Mouse (Mus musculus) megakaryocyte progenitor cell, adult 5-6 weeks (primary cell): ENCODE measurements around the gene Desi2. TPM values are rescaled to one million over a fixed set of nuclear protein-coding genes. Genes with fewer than 3 reads are reported as not detected.
"Not testable (repeated sequence)": the region's sequence is repeated elsewhere in the genome, so short reads cannot be mapped to it uniquely, and the experiment has no call there.

Source experiments
- ATAC-seq: replicated peaks from 2 replicates; pipeline ENCODE4 v1.8.0; 2016; ENCODE audit warnings: mild to moderate bottlenecking, moderate TSS enrichment, inconsistent platforms; ENCODE audit not compliant: poor library complexity
- total RNA-seq, 2 experiments: library from RNA; stranded (forward) in 1 of 2; stranded (reverse) in 1 of 2; fragments of 157-497, 149-512 nt in 1 of 2; fragments of 200-1000 nt in 1 of 2; gene quantifications; 2 replicates each; pipeline versions ENCODE4 v1.2.3 to v1.2.4; 2015 to 2017

The Desi2 gene
- total RNA-seq, 2 experiments from 2014 or later = 11.5 to 17.3 TPM

GRCm38 (mm10) chr1:178256351-178256750 lies 69.1 kb downstream of the Desi2 start:
- no peak for ATAC-seq

GRCm38 (mm10) chr1:178258821-178259220 lies 71.6 kb downstream of the Desi2 start:
- no peak for ATAC-seq

- not testable (repeated sequence) for ATAC-seq
Measured at GRCm38 (mm10) chr1:178265381-178265780, 78.2 kb downstream of the Desi2 start.

- no peak for ATAC-seq
Measured at GRCm38 (mm10) chr1:178270635-178271034, 83.4 kb downstream of the Desi2 start.

GRCm38 (mm10) chr1:178275174-178275730 lies 88.0 kb downstream of the Desi2 start:
- no peak for ATAC-seq

GRCm38 (mm10) chr1:178275738-178276053 lies 88.5 kb downstream of the Desi2 start:
- ATAC-seq = no peak

- ATAC-seq = peak; percentile 80
Measured at GRCm38 (mm10) chr1:178276054-178276911, 89.1 kb downstream of the Desi2 start.

GRCm38 (mm10) chr1:178283314-178283713 lies 96.1 kb downstream of the Desi2 start:
- ATAC-seq = not testable (repeated sequence)

GRCm38 (mm10) chr1:178283946-178284720 lies 96.9 kb downstream of the Desi2 start:
- no peak for ATAC-seq

GRCm38 (mm10) chr1:178287601-178288176 lies 100.5 kb downstream of the Desi2 start:
- no peak for ATAC-seq

GRCm38 (mm10) chr1:178291716-178292115 lies 104.5 kb downstream of the Desi2 start:
- no peak for ATAC-seq

GRCm38 (mm10) chr1:178294051-178294450 lies 106.8 kb downstream of the Desi2 start:
- ATAC-seq = no peak

- ATAC-seq = not testable (repeated sequence)
Measured at GRCm38 (mm10) chr1:178301261-178301660, 114.0 kb downstream of the Desi2 start.

GRCm38 (mm10) chr1:178303425-178303824 lies 116.2 kb downstream of the Desi2 start:
- peak; percentile 91 for ATAC-seq

Other genes starting within 250 kb of the Desi2 start
- 0.10 TPM in 1 of 2 replicates, not detected in the other for gene Catspere2, start 204.0 kb upstream of the Desi2 start, total RNA-seq (2015)
- gene Catspere2, start 204.0 kb upstream of the Desi2 start, total RNA-seq (2017) = 0.14 TPM in 1 of 2 replicates, not detected in the other
- 153 and 181 TPM in 2 replicates for gene Cox20, start 131.7 kb downstream of the Desi2 start, total RNA-seq (2015)
- gene Cox20, start 131.7 kb downstream of the Desi2 start, total RNA-seq (2017) = 153 and 163 TPM in 2 replicates
- 640 and 703 TPM in 2 replicates for gene Hnrnpu, start 150.4 kb downstream of the Desi2 start, total RNA-seq (2015)
- 490 and 622 TPM in 2 replicates for gene Hnrnpu, start 150.4 kb downstream of the Desi2 start, total RNA-seq (2017)
- 3.8 and 4.2 TPM in 2 replicates for gene Efcab2, start 218.7 kb downstream of the Desi2 start, total RNA-seq (2015)
- 1.7 and 3.2 TPM in 2 replicates for gene Efcab2, start 218.7 kb downstream of the Desi2 start, total RNA-seq (2017)